Mouse (Mus musculus) forebrain, embryonic 15.5 days (tissue): ENCODE data around the gene Arih2. TPM values are rescaled to one million over a fixed set of nuclear protein-coding genes. Genes with fewer than 3 reads are reported as not detected.

Source experiments
- ATAC-seq: fragments of 200-750 bp; cut with Nextera tagmentation; replicated peaks from 2 replicates; pipeline ENCODE4 v1.8.0; 2017; ENCODE audit warnings: mild to moderate bottlenecking, moderate TSS enrichment, moderate library complexity
- H3K27ac ChIP-seq: fragments of 300-500 bp; sonication (generic); replicated peaks from 2 replicates; pipeline ENCODE4 v1.5.1; 2015; ENCODE audit warnings: mild to moderate bottlenecking, inconsistent platforms
- H3K27me3 ChIP-seq: fragments of 300-500 bp; sonication (generic); 2 replicates; pipeline ENCODE4 v1.6.1; 2015; ENCODE audit warnings: inconsistent platforms
- H3K36me3 ChIP-seq: fragments of 300-500 bp; sonication (generic); 2 replicates; pipeline ENCODE4 v1.6.1; 2015; ENCODE audit warnings: mild to moderate bottlenecking, inconsistent platforms
- H3K4me1 ChIP-seq: fragments of 300-500 bp; sonication (generic); 2 replicates; pipeline ENCODE4 v1.6.1; 2015; ENCODE audit warnings: inconsistent platforms
- H3K4me2 ChIP-seq: fragments of 300-500 bp; sonication (generic); replicated peaks from 2 replicates; pipeline ENCODE4 v1.6.1; 2015; ENCODE audit warnings: mild to moderate bottlenecking, inconsistent platforms
- H3K4me3 ChIP-seq: fragments of 300-500 bp; sonication (generic); 2 replicates; pipeline ENCODE4 v1.5.1; 2015; ENCODE audit warnings: mild to moderate bottlenecking, inconsistent platforms
- H3K9ac ChIP-seq: fragments of 300-500 bp; sonication (generic); replicated peaks from 2 replicates; pipeline ENCODE4 v1.6.1; 2015; ENCODE audit warnings: mild to moderate bottlenecking, inconsistent platforms
- H3K9me3 ChIP-seq: fragments of 300-500 bp; sonication (generic); 2 replicates; pipeline ENCODE4 v1.6.1; 2016; ENCODE audit warnings: inconsistent platforms
- WGBS: fragments of 180-500 bp; shearing (Covaris S2); methylation state at CpG from one replicate; pipeline ENCODE4 v1.1.7; 2015; ENCODE audit warnings: mixed read lengths; 5-methylcytosine and 5-hydroxymethylcytosine counted together
- microRNA counts: library from miRNA; unstranded; fragments of <30 nt; microRNA quantifications from one replicate; lab custom pipeline; 2016
- microRNA-seq: library from miRNA; unstranded; fragments of <30 nt; microRNA quantifications from one replicate; pipeline ENCODE4, GENCODE M21; 2016
- polyA plus RNA-seq: library from polyadenylated mRNA; unstranded; fragments of >200 nt; fragmentation: Nextera tagmentation; extraction: Ambion mirVana; gene quantifications from 2 replicates; pipeline ENCODE4 v1.2.1, GENCODE M21; 2015

Arih2 gene
- polyA plus RNA-seq, 1 experiment from 2014 or later = 60.8 TPM

GRCm38 (mm10) chr9:108566815-108567776 is 82.1 kb downstream of the Arih2 start, which contains the start of gene Ndufaf3:
Gene Ndufaf3 (minus strand): TSS chr9:108567434.
- Histone ChIP-seq H3K9me3 (no peaks in the 10 kb centered on the region), H3K27me3 (no peaks in the 10 kb centered on the region), H3K4me1 (peaks cover 45% of the 10 kb centered on the region), H3K9ac (peak within 1 kb of the TSS; percentile 86), H3K36me3 (peaks cover 42% of the 10 kb centered on the region), H3K4me2 (peak within 1 kb of the TSS; percentile 98), H3K4me3 (peak within 1 kb of the TSS; percentile 80), H3K27ac (peak within 1 kb of the TSS; percentile 99)
- under 1% methylated on average over 72 of the region's 73 CpGs for WGBS
- peak; percentile 87 for ATAC-seq

GRCm38 (mm10) chr9:108565881-108566814 is 83.0 kb downstream of the Arih2 start:
- Histone ChIP-seq H3K4me1 (peaks cover 53% of the 10 kb centered on the region), H3K9ac (peak overlapping the region; percentile 86), H3K27me3 (no peaks in the 10 kb centered on the region), H3K4me2 (peak overlapping the region; percentile 98), H3K9me3 (no peaks in the 10 kb centered on the region), H3K4me3 (peak overlapping the region; percentile 80), H3K36me3 (peaks cover 38% of the 10 kb centered on the region), H3K27ac (peak overlapping the region; percentile 99)
- WGBS = 12% methylated on average over 35 of the region's 35 CpGs
- no peak for ATAC-seq

- 89% methylated on average over 7 of the region's 7 CpGs for WGBS
- no peak overlapping the region for H3K27ac ChIP-seq
- no peaks in the 10 kb centered on the region for H3K9me3 ChIP-seq
- no peaks in the 10 kb centered on the region for H3K27me3 ChIP-seq
- H3K4me2 ChIP-seq = no peak overlapping the region
- peaks cover 41% of the 10 kb centered on the region for H3K4me1 ChIP-seq
- H3K36me3 ChIP-seq = peaks cover 38% of the 10 kb centered on the region
- H3K9ac ChIP-seq = no peak overlapping the region
- no peak overlapping the region for H3K4me3 ChIP-seq
- ATAC-seq = no peak
These were observed 85.1 kb downstream of the Arih2 start for GRCm38 (mm10) chr9:108564131-108564530.

GRCm38 (mm10) chr9:108563671-108564070 is 85.5 kb downstream of the Arih2 start:
- Histone ChIP-seq H3K4me1 (peaks cover 36% of the 10 kb centered on the region), H3K27ac (no peak overlapping the region), H3K36me3 (peaks cover 43% of the 10 kb centered on the region), H3K4me2 (no peak overlapping the region), H3K9me3 (no peaks in the 10 kb centered on the region), H3K9ac (no peak overlapping the region), H3K4me3 (no peak overlapping the region), H3K27me3 (no peaks in the 10 kb centered on the region)
- WGBS = 91% methylated on average over 8 of the region's 8 CpGs
- no peak for ATAC-seq

GRCm38 (mm10) chr9:108560227-108560841 is 88.9 kb downstream of the Arih2 start, which contains the start of gene Impdh2:
Gene Impdh2 (plus strand): TSS chr9:108560286.
- under 1% methylated on average over 53 of the region's 53 CpGs for WGBS
- no peaks in the 10 kb centered on the region for H3K9me3 ChIP-seq
- no peaks in the 10 kb centered on the region for H3K27me3 ChIP-seq
- peaks cover 68% of the 10 kb centered on the region for H3K36me3 ChIP-seq
- H3K4me3 ChIP-seq = peak within 1 kb of the TSS; percentile 51
- peak within 1 kb of the TSS; percentile 60 for H3K9ac ChIP-seq
- H3K4me1 ChIP-seq = peaks cover 14% of the 10 kb centered on the region
- ATAC-seq = peak; percentile 99
- peak within 1 kb of the TSS; percentile 80 for H3K27ac ChIP-seq
- peak within 1 kb of the TSS; percentile 69 for H3K4me2 ChIP-seq

GRCm38 (mm10) chr9:108559169-108559568 is 90.0 kb downstream of the Arih2 start:
- no peak overlapping the region for H3K9ac ChIP-seq
- peaks cover 65% of the 10 kb centered on the region for H3K36me3 ChIP-seq
- no peak overlapping the region for H3K27ac ChIP-seq
- no peaks in the 10 kb centered on the region for H3K9me3 ChIP-seq
- H3K4me2 ChIP-seq = no peak overlapping the region
- no peak overlapping the region for H3K4me3 ChIP-seq
- WGBS = 95% methylated on average over 4 of the region's 4 CpGs
- H3K4me1 ChIP-seq = peaks cover 14% of the 10 kb centered on the region
- no peak for ATAC-seq
- no peaks in the 10 kb centered on the region for H3K27me3 ChIP-seq

MicroRNA genes within 50 kb of the gene (microRNA counts, 519-probe panel; counts per million panel counts)
- microRNA mmu-miR-191 (lab: Ali Mortazavi, UCI) (2,841 counts per million, percentile 67 among the panel's probes with 10 or more counts), microRNA mmu-miR-425 (lab: Ali Mortazavi, UCI) (2,800 counts per million, percentile 65 among the panel's probes with 10 or more counts)

Small RNA genes lying within 50 kb of the gene (microRNA-seq; reads per million reads assigned to microRNA genes)
- not detected for gene Gm24083
- gene Gm26298 = not detected
- gene Mir191 = not detected
- 1,339 reads per million, percentile 81 among the genes with 10 or more reads in this experiment for gene Mir425

Other genes with a start within 250 kb of the Arih2 start
- 0.93 and 1.0 TPM in 2 replicates for gene Ccdc36, start 220.9 kb downstream of the Arih2 start, polyA plus RNA-seq
- gene BC048562, start 212.9 kb downstream of the Arih2 start, polyA plus RNA-seq = not detected in 2 replicates
- 60.9 and 61.6 TPM in 2 replicates for gene Ccdc71, start 188.9 kb downstream of the Arih2 start, polyA plus RNA-seq
- 55.7 and 62.2 TPM in 2 replicates for gene Klhdc8b, start 187.8 kb downstream of the Arih2 start, polyA plus RNA-seq
- 15.7 and 18.8 TPM in 2 replicates for gene Lamb2, start 169.7 kb downstream of the Arih2 start, polyA plus RNA-seq
- gene Usp19, start 158.8 kb downstream of the Arih2 start, polyA plus RNA-seq = 90.1 and 95.4 TPM in 2 replicates
- 70.1 and 72.6 TPM in 2 replicates for gene Qars, start 141.7 kb downstream of the Arih2 start, polyA plus RNA-seq
- gene Qrich1, start 132.6 kb downstream of the Arih2 start, polyA plus RNA-seq = 146 and 148 TPM in 2 replicates
- gene Impdh2, start 89.1 kb downstream of the Arih2 start, polyA plus RNA-seq = 117 and 125 TPM in 2 replicates
- 68.7 and 81.0 TPM in 2 replicates for gene Ndufaf3, start 82.0 kb downstream of the Arih2 start, polyA plus RNA-seq
- gene Dalrd3, start 79.5 kb downstream of the Arih2 start, polyA plus RNA-seq = 253 and 263 TPM in 2 replicates
- gene Wdr6, start 70.6 kb downstream of the Arih2 start, polyA plus RNA-seq = 219 and 235 TPM in 2 replicates
- 19.2 and 23.1 TPM in 2 replicates for gene P4htm, start 51.7 kb downstream of the Arih2 start, polyA plus RNA-seq
- 44.2 and 44.7 TPM in 2 replicates for gene Slc25a20, start 12.7 kb upstream of the Arih2 start, polyA plus RNA-seq
- 40.6 and 42.1 TPM in 2 replicates for gene Prkar2a, start 39.9 kb upstream of the Arih2 start, polyA plus RNA-seq
- 206 and 208 TPM in 2 replicates for gene Ip6k2, start 134.4 kb upstream of the Arih2 start, polyA plus RNA-seq
- gene Nckipsd, start 159.0 kb upstream of the Arih2 start, polyA plus RNA-seq = 21.1 and 21.2 TPM in 2 replicates
- 16.7 and 20.0 TPM in 2 replicates for gene Celsr3, start 176.9 kb upstream of the Arih2 start, polyA plus RNA-seq
- gene Slc26a6, start 203.9 kb upstream of the Arih2 start, polyA plus RNA-seq = 9.0 and 9.8 TPM in 2 replicates